Mouse (Mus musculus) lung, embryonic 14.5 days (tissue): ENCODE data around the gene Tinagl1. TPM values are rescaled to one million over a fixed set of nuclear protein-coding genes. Genes with fewer than 3 reads are reported as not detected.

Source experiments
- ATAC-seq: fragments of 200-750 bp; cut with Nextera tagmentation; 2 replicates; pipeline ENCODE4 v1.8.0; 2017; ENCODE audit warnings: mild to moderate bottlenecking, moderate TSS enrichment, moderate library complexity; ENCODE audit not compliant: insufficient read depth
- DNase-seq: peaks from one replicate; pipeline ENCODE4 v3.0.0-alpha.2; 2015
- H3K27ac ChIP-seq: fragments of 300-500 bp; sonication (generic); 2 replicates; pipeline ENCODE4 v1.5.1; 2014; ENCODE audit warnings: low read depth, mild to moderate bottlenecking, moderate library complexity
- H3K27me3 ChIP-seq: fragments of 300-500 bp; sonication (generic); 2 replicates; pipeline ENCODE4 v1.6.1; 2014; ENCODE audit warnings: low read length, control low read depth; ENCODE audit not compliant: insufficient read depth
- H3K36me3 ChIP-seq: fragments of 300-500 bp; sonication (generic); 2 replicates; pipeline ENCODE4 v1.6.1; 2014; ENCODE audit warnings: control low read depth; ENCODE audit not compliant: insufficient read depth
- H3K4me1 ChIP-seq: fragments of 300-500 bp; sonication (generic); 2 replicates; pipeline ENCODE4 v1.6.1; 2014; ENCODE audit warnings: antibody characterized with exemption, control low read depth; ENCODE audit not compliant: insufficient read depth
- H3K4me2 ChIP-seq: fragments of 300-500 bp; sonication (generic); 2 replicates; pipeline ENCODE4 v1.6.1; 2014; ENCODE audit warnings: mild to moderate bottlenecking
- H3K4me3 ChIP-seq: fragments of 300-500 bp; sonication (generic); 2 replicates; pipeline ENCODE4 v1.5.1; 2014; ENCODE audit warnings: low read depth, low read length
- H3K9ac ChIP-seq: fragments of 300-500 bp; sonication (generic); 2 replicates; pipeline ENCODE4 v1.6.1; 2014
- H3K9me3 ChIP-seq: fragments of 300-500 bp; sonication (generic); 2 replicates; pipeline ENCODE4 v1.6.1; 2016; ENCODE audit warnings: low read depth, low read length, control low read depth
- CTCF ChIP-seq: IDR thresholded peaks from 2 replicates; pipeline ENCODE4 v1.5.1; 2016; ENCODE audit warnings: antibody characterized with exemption, low read depth
- WGBS: fragments of 180-500 bp; shearing (Covaris S2); extraction: QIAGEN DNeasy Blood & Tissue Kit; methylation state at CpG from one replicate; pipeline ENCODE4 v1.1.7; 2014; 5-methylcytosine and 5-hydroxymethylcytosine counted together
- polyA plus RNA-seq: library from polyadenylated mRNA; unstranded; fragments of >200 nt; fragmentation: Nextera tagmentation; extraction: Ambion mirVana; gene quantifications from 2 replicates; pipeline ENCODE4 v1.2.1, GENCODE M21; 2014

The Tinagl1 gene
- polyA plus RNA-seq, 1 experiment from 2014 or later = 30.3 TPM

- 75% methylated on average over 8 of the region's 8 CpGs for WGBS
- peaks cover 52% of the 10 kb centered on the region for H3K36me3 ChIP-seq
- DNase-seq (no peak), ATAC-seq (no peak)
- TF ChIP-seq CTCF = no peak
- H3K4me2 ChIP-seq = no peak overlapping the region
- H3K4me1 ChIP-seq = no peaks in the 10 kb centered on the region
- H3K4me3 ChIP-seq = no peak overlapping the region
- no peaks in the 10 kb centered on the region for H3K27me3 ChIP-seq
- no peak overlapping the region for H3K27ac ChIP-seq
- H3K9me3 ChIP-seq = no peaks in the 10 kb centered on the region
- H3K9ac ChIP-seq = no peak overlapping the region
Measured at GRCm38 (mm10) chr4:130121560-130121959, 53.4 kb downstream of the Tinagl1 start.

GRCm38 (mm10) chr4:130120752-130121151 is 54.2 kb downstream of the Tinagl1 start:
- peaks cover 44% of the 10 kb centered on the region for H3K36me3 ChIP-seq
- TF ChIP-seq CTCF = no peak
- H3K4me1 ChIP-seq = no peaks in the 10 kb centered on the region
- H3K4me3 ChIP-seq = no peak overlapping the region
- WGBS = 74% methylated on average over 4 of the region's 4 CpGs
- no peak overlapping the region for H3K9ac ChIP-seq
- no peak overlapping the region for H3K4me2 ChIP-seq
- DNase-seq (no peak), ATAC-seq (no peak)
- H3K27ac ChIP-seq = no peak overlapping the region
- no peaks in the 10 kb centered on the region for H3K9me3 ChIP-seq
- no peaks in the 10 kb centered on the region for H3K27me3 ChIP-seq

Other genes starting within 250 kb of the Tinagl1 start
- 0.05 TPM in 1 of 2 replicates, not detected in the other for gene Spocd1, start 245.9 kb downstream of the Tinagl1 start, polyA plus RNA-seq
- 2.0 TPM in 2 replicates for gene Adgrb2, start 190.3 kb downstream of the Tinagl1 start, polyA plus RNA-seq
- 55.7 and 59.5 TPM in 2 replicates for gene Col16a1, start 127.3 kb downstream of the Tinagl1 start, polyA plus RNA-seq
- gene Pef1, start 72.6 kb downstream of the Tinagl1 start, polyA plus RNA-seq = 68.9 and 69.4 TPM in 2 replicates
- 0.14 and 0.39 TPM in 2 replicates for gene Hcrtr1, start 35.8 kb downstream of the Tinagl1 start, polyA plus RNA-seq
- not detected in 2 replicates for gene Gm853, start 47.3 kb upstream of the Tinagl1 start, polyA plus RNA-seq
- 18.2 and 22.2 TPM in 2 replicates for gene Serinc2, start 104.1 kb upstream of the Tinagl1 start, polyA plus RNA-seq
- 4.7 and 28.1 TPM in 2 replicates for gene Fabp3, start 133.5 kb upstream of the Tinagl1 start, polyA plus RNA-seq
- gene Gm10570, start 133.6 kb upstream of the Tinagl1 start, polyA plus RNA-seq = not detected in 2 replicates
- 70.6 and 76.8 TPM in 2 replicates for gene Zcchc17, start 184.8 kb upstream of the Tinagl1 start, polyA plus RNA-seq
- gene Snrnp40, start 185.0 kb upstream of the Tinagl1 start, polyA plus RNA-seq = 186 and 199 TPM in 2 replicates